Mouse (Mus musculus) urinary bladder, postnatal 14 days (tissue): ENCODE measurements at regions not wholly inside any gene's neighbourhood (a gene's known extent, or its start where the extent isn't known, plus 50 kb on each side); places are given as distances from the start of the nearest gene placed in this dataset.
A peak's percentile ranks its signal among the peaks of the same experiment; 100 is the strongest.
"Not testable (repeated sequence)": the region's sequence is repeated elsewhere in the genome, so short reads cannot be mapped to it uniquely, and the experiment has no call there.

Source experiments
- DNase-seq: peaks from one replicate; pipeline ENCODE4 v3.0.0; 2021; ENCODE audit warnings: low spot score

- peak; percentile 51 for DNase-seq
Observed at GRCm38 (mm10) chr6:7120136-7120535, 164.3 kb downstream of the Sdhaf3 start.

- DNase-seq: no peak
Observed at GRCm38 (mm10) chr6:7133042-7133441, 177.2 kb downstream of the Sdhaf3 start.

- no peak for DNase-seq
Observed at GRCm38 (mm10) chr6:7134062-7134461, 178.3 kb downstream of the Sdhaf3 start.

GRCm38 (mm10) chr6:7134888-7135287 lies 179.1 kb downstream of the Sdhaf3 start:
- DNase-seq: no peak

GRCm38 (mm10) chr6:7181711-7182110 lies 225.9 kb downstream of the Sdhaf3 start:
- DNase-seq: no peak

GRCm38 (mm10) chr6:7199046-7199599 lies 243.3 kb downstream of the Sdhaf3 start:
- no peak for DNase-seq

GRCm38 (mm10) chr6:7215880-7216279 lies 260.1 kb downstream of the Sdhaf3 start:
- DNase-seq: peak; percentile 19

- DNase-seq: no peak
Observed at GRCm38 (mm10) chr6:7252286-7252685, 296.5 kb downstream of the Sdhaf3 start.

- peak; percentile 8 for DNase-seq
Observed at GRCm38 (mm10) chr6:7277431-7277830, 277.2 kb upstream of the Tac1 start.

- no peak for DNase-seq
Observed at GRCm38 (mm10) chr6:7306956-7307355, 247.7 kb upstream of the Tac1 start.

GRCm38 (mm10) chr6:7313496-7313895 lies 241.2 kb upstream of the Tac1 start:
- no peak for DNase-seq

GRCm38 (mm10) chr6:7326974-7327373 lies 227.7 kb upstream of the Tac1 start:
- no peak for DNase-seq

GRCm38 (mm10) chr6:7356634-7357033 lies 198.0 kb upstream of the Tac1 start:
- no peak for DNase-seq

- DNase-seq: no peak
Observed at GRCm38 (mm10) chr6:7367166-7367565, 187.5 kb upstream of the Tac1 start.

GRCm38 (mm10) chr6:7374629-7375028 lies 180.1 kb upstream of the Tac1 start:
- DNase-seq: no peak

- no peak for DNase-seq
Observed at GRCm38 (mm10) chr6:7375851-7376250, 178.8 kb upstream of the Tac1 start.

- no peak for DNase-seq
Observed at GRCm38 (mm10) chr6:7378651-7379050, 176.0 kb upstream of the Tac1 start.

- no peak for DNase-seq
Observed at GRCm38 (mm10) chr6:7424731-7425130, 129.9 kb upstream of the Tac1 start.

- no peak for DNase-seq
Observed at GRCm38 (mm10) chr6:7441725-7442124, 113.0 kb upstream of the Tac1 start.

- DNase-seq: not testable (repeated sequence)
Observed at GRCm38 (mm10) chr6:7442286-7442685, 112.4 kb upstream of the Tac1 start.

- no peak for DNase-seq
Observed at GRCm38 (mm10) chr6:7455881-7456280, 98.8 kb upstream of the Tac1 start.

- peak; percentile 39 for DNase-seq
Observed at GRCm38 (mm10) chr6:7463896-7464295, 90.8 kb upstream of the Tac1 start.

- no peak for DNase-seq
Observed at GRCm38 (mm10) chr6:7464346-7464745, 90.3 kb upstream of the Tac1 start.

- DNase-seq: peak; percentile 8
Observed at GRCm38 (mm10) chr6:7472366-7473026, 82.2 kb upstream of the Tac1 start.
